Mouse (Mus musculus): ENCODE data around the gene Crybg1. TPM values are rescaled to one million over a fixed set of nuclear protein-coding genes. Genes with fewer than 3 reads are reported as not detected.
A peak's percentile ranks its signal among the peaks of the same experiment; 100 is the strongest.

Gene Crybg1
- polyA plus RNA-seq, 1 experiment from 2014 or later: 0.10 TPM

DNA sequence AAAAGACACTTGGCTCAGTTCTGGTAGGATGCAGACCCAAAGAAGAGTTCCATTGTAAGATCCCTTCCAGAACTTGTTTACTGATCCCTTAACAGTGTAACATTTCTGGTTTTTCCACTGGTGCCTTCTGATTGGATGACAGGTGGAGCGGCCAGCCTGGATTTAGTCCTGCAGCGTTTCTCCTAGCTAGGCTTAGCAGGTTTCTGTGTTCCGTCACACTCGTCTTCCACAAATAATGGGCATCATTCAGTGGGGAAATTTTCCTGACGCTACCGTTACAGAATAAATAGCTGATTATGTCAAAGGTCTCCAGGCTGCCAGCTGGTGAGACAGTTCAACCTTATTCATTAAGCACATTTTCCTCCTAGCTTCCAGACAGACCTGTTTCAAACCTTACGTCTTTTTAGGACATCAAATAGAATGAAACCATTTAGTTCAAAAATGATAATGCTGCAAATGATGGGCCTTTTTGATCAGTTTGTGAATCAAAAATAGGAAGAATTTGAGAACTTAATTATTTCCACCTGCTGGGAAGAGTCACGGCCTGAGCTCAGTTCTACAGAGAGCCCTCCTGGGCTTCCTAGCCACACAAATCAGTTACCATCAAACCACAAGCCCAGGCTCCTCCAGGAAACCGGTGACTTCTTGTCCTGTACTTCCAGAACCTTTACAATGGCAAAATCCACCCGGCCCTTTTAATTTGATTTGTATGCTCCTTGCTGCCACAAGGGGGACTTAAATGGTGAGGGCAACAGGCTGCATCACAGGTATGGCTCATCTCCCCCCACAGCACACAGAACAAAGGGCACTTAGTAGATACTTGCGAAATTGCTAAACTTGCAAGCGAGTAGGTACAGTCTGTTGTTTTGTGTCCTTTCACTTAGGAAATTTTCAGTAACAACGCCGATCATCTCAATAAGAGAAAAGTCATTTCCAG, 146.4 kb downstream of the Crybg1 start:
- H3K9me3 ChIP-seq: no peaks in the 10 kb centered on the region
- no peak for ATAC-seq (ENCODE audit: low FRiP score)
- H3K4me2 ChIP-seq: no peak overlapping the region
- WGBS: 14% methylated on average over 14 of the region's 14 CpGs
- no peak overlapping the region for H3K27ac ChIP-seq
- H3K36me3 ChIP-seq: no peaks in the 10 kb centered on the region
- H3K9ac ChIP-seq: no peak overlapping the region
- H3K4me3 ChIP-seq: no peak overlapping the region
- peaks cover 79% of the 10 kb centered on the region for H3K27me3 ChIP-seq
- H3K4me1 ChIP-seq (replicated peaks): peaks cover 27% of the 10 kb centered on the region

DNA sequence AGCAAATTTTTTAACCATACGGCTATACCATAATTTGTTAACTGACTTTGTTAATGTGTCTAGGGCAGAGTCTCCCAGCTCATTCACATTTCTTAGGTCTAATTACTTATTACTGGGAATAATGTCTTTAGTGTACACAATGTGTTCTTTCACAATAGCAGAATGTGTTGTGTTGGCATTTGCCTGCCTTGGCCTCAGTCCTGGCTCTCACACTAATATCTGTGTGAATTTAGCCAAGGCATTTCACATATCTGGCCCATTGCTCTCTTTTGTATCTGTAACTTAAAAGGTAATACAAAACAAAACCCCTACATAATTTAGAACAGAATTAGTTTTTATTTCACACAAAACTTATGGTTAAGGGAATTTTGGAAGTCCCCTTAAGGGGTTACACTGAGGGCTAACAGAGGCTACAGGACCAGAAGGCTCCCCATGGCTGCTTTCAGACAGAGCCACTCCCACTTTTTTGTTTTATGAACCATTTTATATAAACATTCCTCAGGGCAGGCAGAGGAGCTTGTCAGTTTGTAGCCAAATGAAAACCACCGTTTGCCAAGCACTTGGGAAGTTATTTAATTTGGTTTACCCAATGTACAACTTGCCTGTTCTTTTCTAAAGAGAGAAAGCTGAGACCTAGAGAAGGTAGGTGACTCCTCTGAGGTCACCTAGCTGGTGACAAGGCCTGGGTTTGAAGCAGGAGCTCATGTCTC, 148.3 kb downstream of the Crybg1 start:
- Histone ChIP-seq H3K9me3 (no peaks in the 10 kb centered on the region), H3K27me3 (peaks cover 60% of the 10 kb centered on the region), H3K36me3 (no peaks in the 10 kb centered on the region), H3K9ac (no peak overlapping the region), H3K27ac (no peak overlapping the region), H3K4me2 (no peak overlapping the region), H3K4me1 (replicated peaks) (peaks cover 16% of the 10 kb centered on the region), H3K4me3 (no peak overlapping the region)
- 52% methylated on average over 2 of the region's 2 CpGs for whole genome bisulfite sequencing
- no peak for ATAC-seq (ENCODE audit: low FRiP score)

DNA sequence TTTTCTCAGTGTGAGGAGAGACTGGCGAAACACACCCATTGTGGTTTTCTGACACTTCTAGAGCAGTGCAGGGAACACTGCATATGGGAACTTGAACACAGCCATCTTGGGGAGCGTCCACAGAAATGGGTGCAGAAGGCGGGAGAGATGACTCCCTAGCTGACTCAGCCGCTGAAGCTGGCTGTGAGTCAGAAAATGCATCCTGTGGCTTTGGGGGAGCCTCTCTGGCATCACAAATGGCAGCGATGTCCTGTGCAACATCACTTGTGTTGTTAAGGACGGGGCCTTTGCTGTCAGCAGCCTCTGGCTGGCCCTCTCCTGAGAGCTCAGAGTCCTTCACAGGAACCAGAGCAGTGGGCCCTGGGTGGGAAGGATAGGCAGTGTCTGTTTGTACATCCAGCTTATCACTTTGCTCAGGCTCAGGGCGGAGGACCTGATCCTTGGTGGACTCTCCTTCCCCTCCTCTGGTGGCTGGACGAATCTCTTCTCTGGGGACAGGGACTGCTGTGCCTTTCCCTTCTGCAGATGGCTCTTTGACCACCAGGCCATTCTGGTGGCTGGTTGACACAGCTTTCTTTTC, 150.1 kb downstream of the Crybg1 start:
- Histone ChIP-seq H3K27ac (no peak overlapping the region), H3K9me3 (no peaks in the 10 kb centered on the region), H3K36me3 (no peaks in the 10 kb centered on the region), H3K4me3 (no peak overlapping the region), H3K9ac (no peak overlapping the region), H3K27me3 (peaks cover 43% of the 10 kb centered on the region), H3K4me1 (replicated peaks) (peaks cover 5% of the 10 kb centered on the region), H3K4me2 (no peak overlapping the region)
- 89% methylated on average over 8 of the region's 8 CpGs for WGBS
- ATAC-seq (ENCODE audit: low FRiP score): no peak

DNA sequence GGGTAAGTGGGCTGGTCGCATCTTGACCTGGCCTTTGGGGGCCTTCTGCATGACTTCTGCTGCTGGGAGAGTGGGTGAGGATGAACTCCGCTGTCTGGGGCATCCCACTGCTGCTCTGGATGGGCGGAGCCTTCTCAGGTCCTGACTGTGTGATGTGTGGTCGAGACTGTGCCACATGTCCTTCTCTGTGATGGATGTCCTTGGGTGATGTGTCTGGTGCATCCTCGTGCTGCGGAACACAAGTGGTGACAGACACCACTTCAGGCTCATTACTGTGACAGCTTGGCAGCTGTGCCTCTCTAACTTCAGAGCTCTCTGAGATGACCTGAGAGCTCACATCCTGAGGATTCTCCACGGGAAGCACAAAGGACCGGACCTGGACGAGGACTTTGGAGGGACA, 150.6 kb downstream of the Crybg1 start:
- Histone ChIP-seq H3K9me3 (no peaks in the 10 kb centered on the region), H3K27me3 (peaks cover 37% of the 10 kb centered on the region), H3K4me2 (no peak overlapping the region), H3K27ac (no peak overlapping the region), H3K36me3 (no peaks in the 10 kb centered on the region), H3K4me3 (no peak overlapping the region), H3K4me1 (replicated peaks) (peaks cover 3% of the 10 kb centered on the region; the same call in 1 of the 2 replicates), H3K9ac (no peak overlapping the region)
- no peak for ATAC-seq (ENCODE audit: low FRiP score)
- 68% methylated on average over 9 of the region's 9 CpGs for WGBS

DNA sequence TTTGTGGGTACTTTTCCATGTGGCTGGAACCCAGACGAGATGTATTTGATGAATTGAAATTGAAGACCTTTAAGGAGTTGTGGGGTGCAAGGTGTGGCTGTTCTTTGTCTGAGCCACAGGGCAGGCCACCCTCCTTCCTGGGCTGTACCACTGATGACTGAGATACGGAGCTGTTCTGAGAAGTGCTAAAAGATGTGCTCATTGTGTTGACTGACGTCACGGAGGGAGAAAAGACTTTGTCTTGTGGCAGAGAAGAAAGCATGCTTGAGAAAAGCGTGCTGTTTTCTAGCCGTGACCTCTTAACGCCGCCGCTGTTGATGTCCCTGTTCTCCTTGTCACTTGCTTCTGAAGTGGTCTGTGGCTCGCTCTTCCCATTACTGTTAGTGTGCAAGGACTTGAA, 151.4 kb downstream of the Crybg1 start:
- WGBS: 80% methylated on average over 10 of the region's 10 CpGs
- Histone ChIP-seq H3K27ac (no peak overlapping the region), H3K4me3 (no peak overlapping the region), H3K4me1 (replicated peaks) (peaks cover 4% of the 10 kb centered on the region; the same call in 1 of the 2 replicates), H3K9ac (no peak overlapping the region), H3K4me2 (no peak overlapping the region), H3K36me3 (no peaks in the 10 kb centered on the region), H3K27me3 (peaks cover 29% of the 10 kb centered on the region), H3K9me3 (no peaks in the 10 kb centered on the region)
- no peak for ATAC-seq (ENCODE audit: low FRiP score)

DNA sequence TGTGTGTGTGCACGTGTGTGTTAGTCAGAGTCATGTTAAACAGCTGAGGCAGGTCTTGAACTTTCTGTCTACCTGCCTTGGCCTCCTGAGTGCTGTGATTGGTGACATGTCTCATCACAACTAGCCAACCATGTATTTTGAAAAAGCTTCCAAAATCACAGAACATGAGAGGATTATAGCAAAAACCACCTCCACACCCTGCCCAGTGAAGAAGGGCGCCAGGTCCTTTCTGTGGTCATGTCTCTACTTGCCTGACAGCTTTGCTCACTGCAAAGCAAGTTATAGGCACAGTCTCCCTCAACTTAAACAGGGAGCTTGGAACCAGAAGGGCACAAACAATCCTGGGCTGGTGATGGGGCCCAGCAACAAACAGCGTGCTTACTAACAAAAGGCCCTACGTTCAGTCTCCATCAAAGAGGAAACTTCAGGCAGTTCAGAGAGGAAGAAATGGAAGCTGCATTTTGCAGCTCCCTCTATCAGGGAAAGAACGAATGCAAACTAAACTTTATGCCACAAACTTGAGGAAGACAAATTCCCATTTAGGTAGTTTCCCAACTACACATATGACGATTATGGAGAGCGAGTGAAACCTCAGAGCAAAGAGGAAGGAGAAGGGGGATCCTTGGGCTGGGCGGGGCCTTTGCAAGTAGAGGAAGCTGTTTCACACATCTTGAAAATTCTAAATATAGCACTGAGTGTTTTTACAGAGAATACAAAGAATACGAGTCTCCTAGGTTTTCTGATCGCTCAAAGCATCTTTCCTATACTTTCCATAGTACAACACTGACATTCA, 152.6 kb downstream of the Crybg1 start:
- H3K9ac ChIP-seq: no peak overlapping the region
- no peak overlapping the region for H3K4me2 ChIP-seq
- H3K4me1 ChIP-seq (replicated peaks): peaks cover 4% of the 10 kb centered on the region; the same call in 1 of the 2 replicates
- no peaks in the 10 kb centered on the region for H3K36me3 ChIP-seq
- no peaks in the 10 kb centered on the region for H3K9me3 ChIP-seq
- no peak overlapping the region for H3K4me3 ChIP-seq
- no peak for ATAC-seq (ENCODE audit: low FRiP score)
- WGBS: 85% methylated on average over 10 of the region's 10 CpGs
- peaks cover 17% of the 10 kb centered on the region for H3K27me3 ChIP-seq
- no peak overlapping the region for H3K27ac ChIP-seq

DNA sequence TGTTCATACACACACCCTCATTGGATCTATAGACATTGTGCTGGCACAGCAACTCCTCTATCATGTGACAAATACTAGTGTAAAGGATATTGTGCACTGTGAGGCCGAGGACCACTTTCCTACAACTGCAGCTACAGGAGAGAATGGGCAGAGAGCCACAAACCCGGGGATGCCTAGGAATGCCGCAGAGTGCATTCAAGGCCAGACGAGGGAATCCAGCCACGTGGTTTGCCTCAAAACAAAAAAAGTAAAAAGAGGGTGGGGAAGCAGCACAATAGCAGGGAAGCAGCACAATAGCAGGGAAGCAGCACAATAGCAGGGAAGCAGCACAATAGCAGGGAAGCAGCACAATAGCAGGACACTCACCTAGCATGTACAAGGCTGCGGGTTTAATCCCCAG, 155.5 kb downstream of the Crybg1 start:
- 9% methylated on average over 6 of the region's 6 CpGs for WGBS

DNA sequence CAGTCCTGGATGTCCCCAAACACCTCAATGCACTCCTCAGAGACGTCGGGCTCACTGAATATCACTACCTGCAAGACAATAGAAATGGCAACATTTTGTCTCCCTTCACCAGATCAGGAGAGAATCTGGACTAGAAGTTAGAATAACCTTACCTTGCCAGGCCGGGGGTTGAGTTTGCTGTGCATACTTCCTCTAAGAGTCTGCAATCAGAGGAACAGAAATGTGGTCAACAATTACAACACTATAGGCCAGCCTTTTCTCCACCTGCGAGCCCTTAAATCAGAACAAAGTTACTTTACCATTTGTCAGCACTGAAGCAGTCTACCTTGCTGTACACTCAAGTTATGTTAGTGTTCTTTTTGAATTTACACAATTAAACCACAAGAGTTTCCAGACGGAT, 156.1 kb downstream of the Crybg1 start:
- ATAC-seq (ENCODE audit: low FRiP score): no peak
- H3K4me1 ChIP-seq (replicated peaks): peaks cover 4% of the 10 kb centered on the region; the same call in 1 of the 2 replicates
- H3K27ac ChIP-seq: no peak overlapping the region
- no peaks in the 10 kb centered on the region for H3K9me3 ChIP-seq
- H3K4me3 ChIP-seq: no peak overlapping the region
- no peak overlapping the region for H3K9ac ChIP-seq
- 88% methylated on average over 5 of the region's 5 CpGs for WGBS
- H3K4me2 ChIP-seq: no peak overlapping the region
- no peaks in the 10 kb centered on the region for H3K27me3 ChIP-seq
- H3K36me3 ChIP-seq: no peaks in the 10 kb centered on the region

More for the DNA sequence above, 155.5 kb downstream of the Crybg1 start:
- Histone ChIP-seq H3K4me2 (no peak overlapping the region), H3K27me3 (0 out of 2 replicates have a peak, but pooled peaks cover 2% of the 10 kb centered on the region), H3K36me3 (no peaks in the 10 kb centered on the region), H3K9me3 (no peaks in the 10 kb centered on the region), H3K4me3 (no peak overlapping the region), H3K4me1 (replicated peaks) (peaks cover 4% of the 10 kb centered on the region; the same call in 1 of the 2 replicates), H3K9ac (no peak overlapping the region), H3K27ac (no peak overlapping the region)
- peak; percentile 49; the same call in 1 of the 2 replicates for ATAC-seq (ENCODE audit: low FRiP score)

DNA sequence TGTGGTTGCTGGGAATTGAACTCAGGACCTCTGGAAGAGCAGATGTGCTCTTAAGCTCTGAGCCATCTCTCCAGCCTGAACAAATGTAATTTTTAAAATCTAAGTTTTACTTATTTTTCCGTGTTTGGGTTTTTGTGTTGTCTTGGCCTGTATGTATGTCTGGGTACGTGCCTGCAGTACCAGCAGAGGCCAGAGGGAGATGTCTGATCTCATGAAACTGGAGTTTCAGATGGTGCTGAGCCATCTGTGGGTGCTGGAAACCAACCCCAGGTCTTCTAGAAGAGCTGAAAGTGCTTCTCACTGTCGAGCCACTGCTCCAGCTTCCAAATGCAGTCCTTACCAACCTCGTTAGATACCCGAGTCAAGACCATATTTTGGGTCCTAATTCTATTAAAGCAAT, 157.4 kb downstream of the Crybg1 start:
- no peak overlapping the region for H3K9ac ChIP-seq
- WGBS: 89% methylated on average over 5 of the region's 5 CpGs
- H3K4me1 ChIP-seq (replicated peaks): peaks cover 4% of the 10 kb centered on the region; the same call in 1 of the 2 replicates
- no peaks in the 10 kb centered on the region for H3K27me3 ChIP-seq
- no peak overlapping the region for H3K4me3 ChIP-seq
- no peak overlapping the region for H3K4me2 ChIP-seq
- no peaks in the 10 kb centered on the region for H3K36me3 ChIP-seq
- H3K27ac ChIP-seq: no peak overlapping the region
- no peak for ATAC-seq (ENCODE audit: low FRiP score)
- H3K9me3 ChIP-seq: no peaks in the 10 kb centered on the region

DNA sequence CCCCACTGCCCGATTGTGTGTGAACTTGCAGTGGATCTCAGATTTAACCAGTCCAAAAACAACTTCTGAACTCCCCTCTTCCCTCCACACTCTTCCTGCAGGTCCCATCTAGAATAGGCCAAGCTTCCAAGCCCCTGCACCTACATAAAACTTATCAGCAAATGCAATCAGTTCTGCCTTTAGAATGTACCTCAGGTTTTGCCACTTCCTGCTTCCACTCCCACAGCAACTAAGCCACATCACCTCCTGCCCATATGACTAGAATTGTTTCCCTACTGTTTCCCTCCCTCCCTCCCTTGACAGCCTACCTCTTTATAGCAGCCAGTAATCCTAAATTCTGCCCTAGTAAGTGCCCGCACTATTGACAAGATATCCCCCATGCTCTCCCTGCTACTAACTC, 164.8 kb downstream of the Crybg1 start:
- no peak overlapping the region for H3K4me2 ChIP-seq
- no peak overlapping the region for H3K4me3 ChIP-seq
- no peaks in the 10 kb centered on the region for H3K4me1 ChIP-seq (replicated peaks)
- no peaks in the 10 kb centered on the region for H3K27me3 ChIP-seq
- H3K9ac ChIP-seq: no peak overlapping the region
- no peaks in the 10 kb centered on the region for H3K9me3 ChIP-seq
- H3K36me3 ChIP-seq: no peaks in the 10 kb centered on the region
- no peak for ATAC-seq (ENCODE audit: low FRiP score)
- 95% methylated on average over 2 of the region's 2 CpGs for WGBS
- H3K27ac ChIP-seq: no peak overlapping the region

DNA sequence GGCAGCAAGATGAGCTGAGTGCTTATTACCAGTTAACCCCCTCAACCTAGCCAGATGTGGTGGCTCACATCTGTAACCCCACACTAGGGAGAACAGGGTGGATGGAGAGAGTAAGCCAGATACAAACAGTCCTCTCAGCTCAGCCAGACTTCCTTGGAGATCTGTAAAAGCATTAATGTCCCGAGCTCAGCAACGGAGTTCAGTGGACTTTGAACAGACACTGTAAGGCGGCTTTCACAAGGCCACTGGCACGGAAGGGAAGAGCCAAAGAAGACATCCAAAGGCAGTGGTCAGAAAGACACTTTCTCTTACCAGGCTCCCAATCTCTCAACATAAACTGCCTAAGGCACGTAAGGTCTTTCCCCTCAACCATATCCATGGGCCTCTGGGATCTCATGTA, 165.4 kb downstream of the Crybg1 start:
- no peak overlapping the region for H3K27ac ChIP-seq
- H3K36me3 ChIP-seq: no peaks in the 10 kb centered on the region
- no peaks in the 10 kb centered on the region for H3K9me3 ChIP-seq
- H3K27me3 ChIP-seq: no peaks in the 10 kb centered on the region
- no peak overlapping the region for H3K9ac ChIP-seq
- WGBS: 89% methylated on average over 5 of the region's 5 CpGs
- H3K4me2 ChIP-seq: no peak overlapping the region
- ATAC-seq (ENCODE audit: low FRiP score): no peak
- H3K4me1 ChIP-seq (replicated peaks): no peaks in the 10 kb centered on the region
- H3K4me3 ChIP-seq: no peak overlapping the region

DNA sequence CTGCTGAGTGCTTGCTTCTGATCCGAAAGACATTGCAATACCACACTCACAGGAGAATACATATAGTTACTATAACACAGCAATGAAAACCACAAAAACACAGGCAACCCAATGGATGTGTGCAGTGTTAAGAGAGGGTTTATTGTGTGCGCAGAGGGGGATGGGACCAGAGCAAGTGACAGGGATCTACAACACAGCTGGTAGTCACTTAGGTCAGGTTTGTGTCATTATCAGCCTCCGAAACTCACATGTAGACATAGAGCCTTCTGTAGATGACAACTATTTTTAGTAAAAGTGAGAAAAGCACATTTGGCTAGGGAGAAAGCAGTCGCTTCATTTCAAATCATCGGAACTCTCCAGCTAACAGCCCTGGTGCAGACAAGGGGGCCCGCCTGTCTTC, 166.2 kb downstream of the Crybg1 start:
- Histone ChIP-seq H3K4me3 (no peak overlapping the region), H3K4me1 (replicated peaks) (no peaks in the 10 kb centered on the region), H3K27me3 (no peaks in the 10 kb centered on the region), H3K27ac (no peak overlapping the region), H3K9ac (no peak overlapping the region), H3K4me2 (no peak overlapping the region), H3K36me3 (no peaks in the 10 kb centered on the region), H3K9me3 (no peaks in the 10 kb centered on the region)
- 93% methylated on average over 6 of the region's 6 CpGs for WGBS
- ATAC-seq (ENCODE audit: low FRiP score): no peak

Measured in hindbrain, embryonic 13.5 days (tissue).